Mouse (Mus musculus): ENCODE data around the gene Mvp.

The Mvp gene

GRCm38 (mm10) chr7:127019306-127019960 lies 5.0 kb upstream of the Mvp start:
- no peak for DNase-seq (ENCODE audit: low read depth, low spot score)

- no peak for DNase-seq (ENCODE audit: low read depth, low spot score)
Measured at GRCm38 (mm10) chr7:127018416-127019305, 4.2 kb upstream of the Mvp start.

- no peak for DNase-seq (ENCODE audit: low read depth, low spot score)
Measured at GRCm38 (mm10) chr7:127017950-127018345, 3.5 kb upstream of the Mvp start.

- peak; percentile 100 for DNase-seq (ENCODE audit: low read depth, low spot score)
Measured at GRCm38 (mm10) chr7:127016971-127017949, 2.8 kb upstream of the Mvp start, which contains the start of gene Pagr1a. Pagr1a (minus strand) TSS chr7:127017352.

- DNase-seq (ENCODE audit: low read depth, low spot score): no peak
Measured at GRCm38 (mm10) chr7:127016486-127016938, 2.1 kb upstream of the Mvp start.

GRCm38 (mm10) chr7:127016481-127016485 lies 1.9 kb upstream of the Mvp start, which contains the start of gene Pagr1b:
Pagr1b (minus strand) TSS chr7:127016484.
- no peak for DNase-seq (ENCODE audit: low read depth, low spot score)

GRCm38 (mm10) chr7:127016081-127016480 lies 1.7 kb upstream of the Mvp start:
- DNase-seq (ENCODE audit: low read depth, low spot score): peak; percentile 91

GRCm38 (mm10) chr7:127014993-127015392 lies 572 bp upstream of the Mvp start:
- no peak for DNase-seq (ENCODE audit: low read depth, low spot score)

GRCm38 (mm10) chr7:127013385-127013784 lies 1.0 kb downstream of the Mvp start:
- no peak for DNase-seq (ENCODE audit: low read depth, low spot score)

GRCm38 (mm10) chr7:127012845-127013244 lies 1.6 kb downstream of the Mvp start:
- DNase-seq (ENCODE audit: low read depth, low spot score): no peak

- no peak for DNase-seq (ENCODE audit: low read depth, low spot score)
Measured at GRCm38 (mm10) chr7:127012374-127012773, 2.0 kb downstream of the Mvp start.

- peak; percentile 47 for DNase-seq (ENCODE audit: low read depth, low spot score)
Measured at GRCm38 (mm10) chr7:127011717-127012116, 2.7 kb downstream of the Mvp start.

GRCm38 (mm10) chr7:127011051-127011450 lies 3.4 kb downstream of the Mvp start:
- DNase-seq (ENCODE audit: low read depth, low spot score): no peak

- DNase-seq (ENCODE audit: low read depth, low spot score): no peak
Measured at GRCm38 (mm10) chr7:127009307-127010085, 4.9 kb downstream of the Mvp start.

GRCm38 (mm10) chr7:127008239-127009019 lies 6.0 kb downstream of the Mvp start:
- no peak for DNase-seq (ENCODE audit: low read depth, low spot score)

GRCm38 (mm10) chr7:127007313-127008024 lies 7.0 kb downstream of the Mvp start:
- DNase-seq (ENCODE audit: low read depth, low spot score): no peak

- peak; percentile 43 for DNase-seq (ENCODE audit: low read depth, low spot score)
Measured at GRCm38 (mm10) chr7:127004122-127004875, 10.1 kb downstream of the Mvp start.

GRCm38 (mm10) chr7:127003620-127004019 lies 10.8 kb downstream of the Mvp start:
- peak; percentile 66 for DNase-seq (ENCODE audit: low read depth, low spot score)

- no peak for DNase-seq (ENCODE audit: low read depth, low spot score)
Measured at GRCm38 (mm10) chr7:126999568-126999967, 14.9 kb downstream of the Mvp start.
